Mouse (Mus musculus) heart, postnatal 4 days (tissue): ENCODE measurements around the gene 1810009J06Rik. TPM values are rescaled to one million over a fixed set of nuclear protein-coding genes. Genes with fewer than 3 reads are reported as not detected.
"Not testable (repeated sequence)": the region's sequence is repeated elsewhere in the genome, so short reads cannot be mapped to it uniquely, and the experiment has no call there.

ENCODE experiments used
- DNase-seq: peaks from one replicate; pipeline ENCODE4 v3.0.0; 2021
- total RNA-seq, 2 experiments: library from RNA; stranded (reverse); gene quantifications; 2 replicates each; pipeline ENCODE4 v1.2.3; 2021

1810009J06Rik gene
- total RNA-seq, result not detected

- DNase-seq, result not testable (repeated sequence)
Measured at GRCm38 (mm10) chr6:40964454-40964853, at the start of gene 1810009J06Rik. Gene 1810009J06Rik, plus strand, starts transcription at chr6:40964754.

- no peak for DNase-seq
Measured at GRCm38 (mm10) chr6:40919954-40920353, 44.6 kb upstream of the 1810009J06Rik start.

DNA sequence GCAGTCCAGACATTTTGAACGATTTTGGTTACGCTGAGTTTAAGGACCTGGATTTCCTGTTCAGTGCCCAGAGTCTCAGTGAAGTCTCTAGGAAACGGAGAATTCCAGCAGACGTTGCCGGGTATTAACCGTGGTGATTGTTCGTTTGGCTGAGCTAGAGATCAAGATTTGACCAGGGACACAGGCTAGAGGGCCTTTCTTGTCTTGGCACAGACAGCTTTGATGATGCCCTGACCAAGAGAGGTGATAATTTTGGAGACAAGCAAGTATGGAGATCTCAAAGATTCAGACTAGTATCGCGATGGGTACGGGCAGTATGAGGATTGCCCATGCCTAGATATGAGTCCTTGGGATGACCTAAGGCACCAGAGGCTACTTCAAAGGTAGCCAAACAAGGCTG lies 24.1 kb upstream of the 1810009J06Rik start, which contains the start of gene 1700074P13Rik:
Gene 1700074P13Rik, minus strand, starts transcription at position 101 of the 400 bp plus-strand sequence.
- DNase-seq, result no peak

DNA sequence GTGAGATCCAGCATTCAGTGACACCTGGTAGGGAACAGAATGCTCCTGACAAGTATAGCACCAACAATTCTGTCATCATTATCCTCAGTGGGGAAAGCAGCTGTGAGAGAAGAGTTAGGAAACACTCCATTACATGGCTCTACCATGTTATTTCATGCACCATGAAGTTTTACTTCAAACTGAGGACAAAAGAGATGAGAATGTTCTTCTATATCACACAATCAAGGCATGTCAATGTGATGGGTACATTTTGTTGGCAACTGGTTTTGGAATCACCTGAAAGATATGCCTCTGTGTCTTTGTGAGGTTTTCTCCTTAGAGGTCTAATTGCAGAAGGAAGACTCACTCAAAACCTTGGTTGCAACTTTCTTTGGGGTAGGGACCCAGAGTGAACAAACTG lies 12.8 kb upstream of the 1810009J06Rik start, which contains the start of gene Gm4744:
Gene Gm4744, minus strand, starts transcription at position 101 of the 400 bp plus-strand sequence.
- no peak for DNase-seq

- DNase-seq, result no peak
Measured at GRCm38 (mm10) chr6:40953716-40954115, 10.8 kb upstream of the 1810009J06Rik start.

- not testable (repeated sequence) for DNase-seq
Measured at GRCm38 (mm10) chr6:40999379-40999778, 34.8 kb downstream of the 1810009J06Rik start, which contains the start of gene Gm2663. Gene Gm2663, minus strand, starts transcription at chr6:40999479.

GRCm38 (mm10) chr6:41015065-41015464 lies 50.5 kb downstream of the 1810009J06Rik start:
- no peak for DNase-seq

Other genes with a start within 250 kb of the 1810009J06Rik start
- not detected for gene Moxd2, start 77.3 kb upstream of the 1810009J06Rik start, total RNA-seq
- gene Prss58, start 64.4 kb upstream of the 1810009J06Rik start, total RNA-seq, result not detected
- not detected for gene 1700074P13Rik, start 24.2 kb upstream of the 1810009J06Rik start, total RNA-seq
- gene Gm4744, start 12.9 kb upstream of the 1810009J06Rik start, total RNA-seq, result not detected
- not detected for gene Gm2663, start 34.7 kb downstream of the 1810009J06Rik start, total RNA-seq
- gene 2210010C04Rik, start 70.8 kb downstream of the 1810009J06Rik start, total RNA-seq, result not detected